Mouse (Mus musculus) heart, adult 2 months (tissue): ENCODE measurements at regions not wholly inside any gene's neighbourhood (a gene's known extent, or its start where the extent isn't known, plus 50 kb on each side); places are given as distances from the start of the nearest gene placed in this dataset.

ENCODE experiments used
- CTCF ChIP-seq: fragments of 200-600 bp; IDR thresholded peaks from 2 replicates; pipeline ENCODE4 v1.8.1; 2022; ENCODE audit warnings: antibody characterized with exemption, mild to moderate bottlenecking, moderate library complexity
- EP300 ChIP-seq: fragments of 200-500 bp; IDR thresholded peaks from 2 replicates; pipeline ENCODE4 v1.6.1; 2011; ENCODE audit warnings: low read depth, low read length, control low read depth; ENCODE audit not compliant: insufficient read depth

DNA sequence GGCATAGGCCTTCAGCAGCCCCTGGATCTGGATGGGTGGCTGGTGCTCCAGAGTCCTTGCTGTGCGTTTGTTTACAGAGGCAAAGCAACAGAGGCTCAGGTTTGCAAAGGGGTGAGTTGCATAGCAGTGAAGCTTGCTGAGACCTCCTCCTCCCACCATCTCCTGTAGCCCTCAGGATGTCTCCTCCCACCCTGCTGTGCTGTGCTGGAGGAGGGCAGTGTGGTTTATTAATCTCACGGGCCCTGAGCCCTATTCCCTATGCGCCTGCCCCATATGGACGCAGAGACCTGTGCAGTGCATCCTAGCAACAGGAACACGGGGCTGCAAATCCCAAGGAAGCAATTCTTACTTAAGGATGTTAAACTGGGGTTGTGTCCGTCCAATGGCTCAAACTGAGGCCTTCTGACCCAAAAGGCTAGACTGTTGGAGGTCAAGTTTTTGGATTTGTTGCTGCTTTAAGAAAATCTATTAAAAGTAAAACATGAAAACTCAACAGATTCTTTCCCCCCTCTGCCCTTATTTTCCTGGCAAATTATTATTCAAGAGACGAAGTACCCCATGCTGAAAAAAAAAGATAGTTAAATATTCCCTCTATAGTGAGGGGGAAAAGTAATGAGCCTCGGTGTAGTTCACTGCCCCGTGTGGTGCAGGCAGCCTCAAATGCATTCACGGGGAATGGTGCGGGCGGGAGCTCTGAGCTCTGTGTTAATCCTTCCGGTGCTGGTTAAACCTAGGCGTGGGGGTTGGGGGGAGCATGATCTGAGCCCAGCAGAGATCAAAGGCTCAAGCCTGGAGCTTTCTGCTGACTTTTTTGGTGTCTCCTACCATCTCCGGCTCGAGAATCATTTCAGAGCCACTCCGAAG lies 297.8 kb downstream of the Cdh26 start:
- no peak for TF ChIP-seq CTCF
- TF ChIP-seq EP300: no peak
